Mouse (Mus musculus) limb, embryonic 15.5 days (tissue): ENCODE data around the gene Mpped2. TPM values are rescaled to one million over a fixed set of nuclear protein-coding genes. Genes with fewer than 3 reads are reported as not detected.

Source experiments
- ATAC-seq: fragments of 200-750 bp; cut with Nextera tagmentation; 2 replicates; pipeline ENCODE4 v1.8.0; 2017; ENCODE audit warnings: low read depth, moderate TSS enrichment; ENCODE audit not compliant: insufficient number of reproducible peaks, low FRiP score, low TSS enrichment
- H3K27ac ChIP-seq: fragments of 300-500 bp; sonication (generic); 2 replicates; pipeline ENCODE4 v1.5.1; 2015; ENCODE audit warnings: moderate library complexity, mild to moderate bottlenecking, inconsistent platforms
- H3K27me3 ChIP-seq: fragments of 300-500 bp; sonication (generic); 2 replicates; pipeline ENCODE4 v1.6.1; 2015; ENCODE audit warnings: inconsistent platforms
- H3K36me3 ChIP-seq: fragments of 300-500 bp; sonication (generic); 2 replicates; pipeline ENCODE4 v1.6.1; 2015; ENCODE audit warnings: inconsistent platforms
- H3K4me1 ChIP-seq: fragments of 300-500 bp; sonication (generic); 2 replicates; pipeline ENCODE4 v1.6.1; 2015; ENCODE audit warnings: inconsistent platforms
- H3K4me2 ChIP-seq: fragments of 300-500 bp; sonication (generic); 2 replicates; pipeline ENCODE4 v1.6.1; 2015; ENCODE audit warnings: mild to moderate bottlenecking, inconsistent platforms
- H3K4me3 ChIP-seq: fragments of 300-500 bp; sonication (generic); 2 replicates; pipeline ENCODE4 v1.5.1; 2015; ENCODE audit warnings: mild to moderate bottlenecking, inconsistent platforms
- H3K9ac ChIP-seq: fragments of 300-500 bp; sonication (generic); 2 replicates; pipeline ENCODE4 v1.6.1; 2015; ENCODE audit warnings: inconsistent platforms
- H3K9me3 ChIP-seq: fragments of 300-500 bp; sonication (generic); 2 replicates; pipeline ENCODE4 v1.6.1; 2016; ENCODE audit warnings: inconsistent platforms
- WGBS: fragments of 180-500 bp; shearing (Covaris S2); methylation state at CpG from one replicate; pipeline ENCODE4 v1.1.7; 2015; 5-methylcytosine and 5-hydroxymethylcytosine counted together
- polyA plus RNA-seq: library from polyadenylated mRNA; unstranded; fragments of >200 nt; fragmentation: Nextera tagmentation; extraction: Ambion mirVana; gene quantifications from 2 replicates; pipeline ENCODE4 v1.2.1, GENCODE M21; 2015

Mpped2 gene
- polyA plus RNA-seq, 1 experiment from 2014 or later, result 67.3 TPM

DNA sequence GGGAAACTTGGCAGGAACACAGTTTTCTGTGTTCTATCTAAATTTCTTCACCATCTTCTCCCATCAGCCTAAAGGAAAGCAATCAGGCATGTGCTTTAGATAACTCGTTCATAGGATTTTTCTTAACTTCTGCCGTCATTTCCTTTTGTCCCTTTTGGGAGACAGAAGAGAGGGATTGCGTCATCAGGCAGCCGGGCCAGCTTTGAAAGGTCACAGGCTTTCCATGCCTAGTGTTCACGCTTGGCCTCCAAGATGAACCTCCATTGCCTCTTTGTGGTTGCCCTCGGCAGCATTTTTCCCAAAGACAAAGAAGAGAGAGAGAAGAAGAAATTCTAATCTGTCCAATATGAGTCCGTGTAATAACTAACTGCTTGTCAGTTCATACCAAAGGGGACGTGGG, 95.0 kb downstream of the Mpped2 start:
- Histone ChIP-seq H3K4me3 (no peak overlapping the region), H3K9me3 (no peaks in the 10 kb centered on the region), H3K9ac (no peak overlapping the region), H3K27me3 (no peaks in the 10 kb centered on the region), H3K4me2 (no peak overlapping the region), H3K27ac (0 out of 2 replicates have a peak overlapping the region, but pooled peaks have one; percentile 7), H3K36me3 (no peaks in the 10 kb centered on the region), H3K4me1 (peaks cover 27% of the 10 kb centered on the region)
- ATAC-seq, result no peak
- WGBS, result 45% methylated on average over 8 of the region's 8 CpGs

DNA sequence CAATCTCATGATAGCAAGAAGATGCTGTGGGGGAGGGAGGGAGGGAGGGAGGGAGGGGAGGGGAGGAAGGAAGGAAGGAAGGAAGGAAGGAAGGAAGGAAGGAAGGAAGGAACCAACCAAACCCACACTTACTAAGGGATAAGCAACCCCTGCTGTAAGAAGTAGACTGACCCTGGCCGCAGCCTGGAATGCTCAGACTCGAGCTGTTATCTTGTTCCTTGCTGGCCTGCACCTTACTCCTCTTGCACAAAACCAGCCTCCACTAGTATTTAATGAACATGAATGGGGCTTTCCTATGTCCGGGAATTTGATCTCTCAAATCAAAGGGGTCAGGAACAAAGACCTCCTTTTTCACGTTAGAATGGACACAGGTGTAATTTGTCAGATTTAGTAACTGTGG, 95.5 kb downstream of the Mpped2 start:
- no peak overlapping the region for H3K9ac ChIP-seq
- no peak overlapping the region for H3K4me3 ChIP-seq
- H3K9me3 ChIP-seq, result no peaks in the 10 kb centered on the region
- H3K4me1 ChIP-seq, result peaks cover 22% of the 10 kb centered on the region
- ATAC-seq, result no peak
- WGBS, result 40% methylated on average over 4 of the region's 4 CpGs
- H3K27me3 ChIP-seq, result no peaks in the 10 kb centered on the region
- no peak overlapping the region for H3K4me2 ChIP-seq
- no peak overlapping the region for H3K27ac ChIP-seq
- H3K36me3 ChIP-seq, result no peaks in the 10 kb centered on the region

DNA sequence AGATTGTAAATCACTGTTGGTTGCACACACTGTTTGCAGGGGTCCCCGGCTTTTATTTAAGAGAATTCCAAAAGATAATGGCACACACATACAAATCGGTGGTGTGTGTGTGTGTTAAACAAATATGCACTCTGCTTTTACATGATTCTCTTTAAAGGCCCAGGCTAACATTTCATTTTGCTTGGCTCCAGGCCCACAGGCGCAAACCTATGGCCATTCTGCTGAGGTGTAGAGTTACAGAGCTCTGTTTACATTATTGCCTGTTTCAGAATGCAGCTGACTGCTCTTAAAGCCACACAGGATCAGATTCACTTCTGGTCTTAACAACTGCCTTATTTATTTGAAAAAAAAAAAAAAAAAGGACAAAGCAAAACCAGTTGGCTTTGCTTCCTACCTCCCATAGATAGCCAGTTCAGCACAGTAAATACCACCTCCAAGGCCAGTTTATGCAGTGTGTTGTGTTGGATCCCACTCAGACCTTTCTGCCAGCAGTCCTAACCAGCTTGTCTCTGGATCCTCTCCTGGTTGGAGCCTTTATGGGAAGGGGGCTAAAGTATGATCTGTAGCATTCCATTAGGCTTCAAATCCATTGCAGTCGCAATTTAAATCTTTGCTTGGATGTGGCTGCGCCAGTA, 96.7 kb downstream of the Mpped2 start:
- Histone ChIP-seq H3K4me3 (no peak overlapping the region), H3K4me2 (no peak overlapping the region), H3K27me3 (no peaks in the 10 kb centered on the region), H3K9me3 (no peaks in the 10 kb centered on the region), H3K4me1 (peaks cover 23% of the 10 kb centered on the region), H3K36me3 (no peaks in the 10 kb centered on the region), H3K27ac (peak overlapping the region; percentile 69), H3K9ac (no peak overlapping the region)
- WGBS, result 19% methylated on average over 5 of the region's 5 CpGs
- ATAC-seq, result 0 out of 2 replicates have a peak, but pooled peaks have one; percentile 71

DNA sequence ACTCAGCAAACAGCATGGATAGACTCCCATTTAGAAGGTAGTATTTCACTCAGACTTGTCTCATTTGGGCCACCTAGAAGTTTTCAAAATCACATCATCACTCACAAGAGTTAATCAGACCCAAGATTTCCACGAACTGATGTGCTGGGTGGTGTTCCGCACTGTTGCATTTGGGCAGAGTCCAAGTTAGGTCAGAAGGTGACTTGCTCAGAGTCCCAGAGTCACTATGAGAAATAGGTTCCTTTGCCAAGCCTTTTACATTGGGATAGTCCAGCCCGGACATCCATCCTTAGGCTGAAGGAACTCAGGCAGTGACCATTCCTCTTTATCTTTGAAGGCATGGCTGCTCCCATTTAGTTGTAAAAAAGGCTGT, 97.2 kb downstream of the Mpped2 start:
- Histone ChIP-seq H3K27ac (peak overlapping the region; percentile 69), H3K27me3 (no peaks in the 10 kb centered on the region), H3K36me3 (no peaks in the 10 kb centered on the region), H3K4me3 (no peak overlapping the region), H3K9ac (no peak overlapping the region), H3K4me2 (no peak overlapping the region), H3K4me1 (peaks cover 23% of the 10 kb centered on the region), H3K9me3 (no peaks in the 10 kb centered on the region)
- 31% methylated on average over 3 of the region's 3 CpGs for WGBS
- ATAC-seq, result no peak

DNA sequence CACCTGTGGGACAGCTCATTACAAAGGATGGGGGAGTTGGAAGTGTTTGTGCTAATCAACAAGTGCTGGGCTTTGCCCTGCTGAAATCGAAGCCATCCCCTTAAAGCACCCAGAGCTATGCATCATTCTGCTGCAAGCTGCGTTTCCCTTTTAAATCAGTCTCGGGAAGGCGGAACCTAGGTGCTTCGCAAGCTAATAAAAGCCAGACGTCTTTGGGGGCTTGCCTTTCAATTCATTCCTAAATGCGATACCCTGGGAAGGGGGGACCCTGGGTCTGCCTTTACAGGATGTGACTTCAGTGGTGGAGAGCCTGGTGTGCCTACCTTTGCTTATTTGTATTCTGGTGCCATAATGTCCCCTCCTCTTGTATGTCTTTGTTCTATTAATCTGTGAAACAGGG, 103.2 kb downstream of the Mpped2 start:
- WGBS, result 12% methylated on average over 7 of the region's 7 CpGs
- Histone ChIP-seq H3K4me2 (peak overlapping the region; percentile 13; the same call in 1 of the 2 replicates), H3K27me3 (no peaks in the 10 kb centered on the region), H3K4me3 (no peak overlapping the region), H3K9me3 (no peaks in the 10 kb centered on the region), H3K27ac (no peak overlapping the region), H3K4me1 (peaks cover 11% of the 10 kb centered on the region), H3K9ac (no peak overlapping the region), H3K36me3 (no peaks in the 10 kb centered on the region)
- ATAC-seq, result no peak

DNA sequence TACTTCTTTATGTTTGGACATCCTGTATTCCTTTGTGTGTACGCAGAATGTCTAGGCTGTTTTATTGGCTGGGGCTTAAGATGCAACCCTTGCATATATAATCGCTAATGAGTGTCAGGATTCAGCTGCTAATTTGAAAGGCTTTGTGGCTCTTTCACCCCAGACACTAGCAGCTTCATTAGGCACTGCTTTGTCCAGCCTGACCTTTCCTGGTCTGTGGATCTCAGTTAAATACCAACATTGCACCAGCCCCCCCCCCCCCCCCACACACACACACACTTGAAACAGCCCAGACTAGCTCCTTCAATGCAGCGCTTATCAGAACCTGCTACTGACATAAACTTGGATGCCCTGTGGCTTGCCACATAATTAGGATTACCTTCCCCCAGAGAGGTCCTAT, 104.8 kb downstream of the Mpped2 start:
- H3K4me3 ChIP-seq, result no peak overlapping the region
- no peak overlapping the region for H3K27ac ChIP-seq
- H3K27me3 ChIP-seq, result no peaks in the 10 kb centered on the region
- WGBS, result 47% methylated on average over 3 of the region's 3 CpGs
- ATAC-seq, result no peak
- H3K9ac ChIP-seq, result no peak overlapping the region
- no peaks in the 10 kb centered on the region for H3K9me3 ChIP-seq
- H3K4me2 ChIP-seq, result no peak overlapping the region
- no peaks in the 10 kb centered on the region for H3K36me3 ChIP-seq
- peaks cover 11% of the 10 kb centered on the region for H3K4me1 ChIP-seq

DNA sequence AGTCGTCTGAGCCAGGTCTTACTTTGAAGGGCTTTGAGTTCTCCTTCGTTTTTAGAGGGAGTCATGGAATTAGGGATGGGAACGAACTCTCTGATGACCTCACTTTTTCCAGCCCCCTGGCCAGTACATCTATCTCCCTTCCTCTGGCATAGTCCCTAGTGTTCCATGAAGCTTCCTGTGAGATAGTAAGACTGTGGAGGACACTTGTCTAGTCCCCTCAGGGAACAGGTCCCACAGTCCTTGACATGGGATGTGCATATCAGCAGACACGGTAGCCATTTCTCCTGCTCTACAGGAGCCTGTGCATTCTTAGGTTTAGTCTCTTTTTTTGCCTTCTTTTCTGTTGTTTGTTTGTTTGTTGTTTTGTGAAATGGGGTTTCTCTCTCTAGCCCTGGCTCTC, 105.8 kb downstream of the Mpped2 start:
- no peak for ATAC-seq
- no peaks in the 10 kb centered on the region for H3K27me3 ChIP-seq
- H3K4me2 ChIP-seq, result no peak overlapping the region
- H3K9me3 ChIP-seq, result no peaks in the 10 kb centered on the region
- WGBS, result 61% methylated on average over 4 of the region's 4 CpGs
- H3K4me3 ChIP-seq, result no peak overlapping the region
- H3K9ac ChIP-seq, result no peak overlapping the region
- H3K36me3 ChIP-seq, result no peaks in the 10 kb centered on the region
- H3K27ac ChIP-seq, result no peak overlapping the region
- H3K4me1 ChIP-seq, result peaks cover 11% of the 10 kb centered on the region

DNA sequence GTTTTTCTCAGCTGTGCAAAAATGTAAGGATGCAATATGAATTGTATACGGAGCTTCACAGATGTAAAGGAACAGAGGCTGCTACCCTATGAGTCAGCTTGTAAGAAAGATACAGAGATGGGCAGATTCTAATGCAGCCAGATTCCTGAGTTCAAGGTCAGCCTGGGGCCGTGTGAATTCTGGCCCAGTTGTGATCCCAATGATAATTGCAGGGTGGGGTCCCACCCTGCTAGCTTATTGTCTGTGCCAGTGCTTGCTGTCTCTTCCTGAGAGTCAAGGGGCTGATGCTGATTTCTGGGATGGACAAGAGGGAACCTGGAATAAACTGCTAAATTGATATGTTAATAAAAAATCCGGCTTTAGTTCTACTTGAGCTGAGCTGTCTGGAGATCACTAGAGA, 122.8 kb downstream of the Mpped2 start:
- 88% methylated on average over 3 of the region's 3 CpGs for WGBS
- Histone ChIP-seq H3K27me3 (no peaks in the 10 kb centered on the region), H3K4me2 (no peak overlapping the region), H3K4me1 (no peaks in the 10 kb centered on the region; the same call in 1 of the 2 replicates), H3K9ac (no peak overlapping the region), H3K4me3 (no peak overlapping the region), H3K27ac (no peak overlapping the region), H3K36me3 (no peaks in the 10 kb centered on the region), H3K9me3 (no peaks in the 10 kb centered on the region)
- ATAC-seq, result no peak

DNA sequence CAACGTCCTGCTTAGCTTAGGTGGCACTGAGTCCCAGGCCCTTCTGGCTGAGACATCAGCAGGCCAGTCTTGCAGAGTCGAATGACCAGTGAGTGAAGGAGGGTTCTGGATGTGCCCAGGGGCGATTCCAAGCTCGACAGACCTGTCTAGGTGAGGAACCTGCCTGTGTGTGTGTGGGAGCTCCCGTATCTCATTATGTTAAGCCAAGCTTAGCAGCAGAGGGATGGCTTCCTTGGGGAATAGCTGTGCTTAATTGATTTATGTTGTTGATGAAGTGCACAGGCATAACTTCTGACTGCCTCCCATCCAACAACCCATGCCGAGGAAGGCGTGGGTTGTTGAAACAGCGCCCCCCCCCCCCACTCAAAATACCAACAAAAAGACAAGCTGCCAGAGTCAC, 128.2 kb downstream of the Mpped2 start:
- H3K4me1 ChIP-seq, result 0 out of 2 replicates have a peak, but pooled peaks cover 10% of the 10 kb centered on the region
- H3K4me3 ChIP-seq, result no peak overlapping the region
- no peak for ATAC-seq
- H3K9ac ChIP-seq, result no peak overlapping the region
- 52% methylated on average over 8 of the region's 8 CpGs for WGBS
- H3K27me3 ChIP-seq, result no peaks in the 10 kb centered on the region
- no peaks in the 10 kb centered on the region for H3K9me3 ChIP-seq
- H3K36me3 ChIP-seq, result no peaks in the 10 kb centered on the region
- no peak overlapping the region for H3K27ac ChIP-seq
- no peak overlapping the region for H3K4me2 ChIP-seq

DNA sequence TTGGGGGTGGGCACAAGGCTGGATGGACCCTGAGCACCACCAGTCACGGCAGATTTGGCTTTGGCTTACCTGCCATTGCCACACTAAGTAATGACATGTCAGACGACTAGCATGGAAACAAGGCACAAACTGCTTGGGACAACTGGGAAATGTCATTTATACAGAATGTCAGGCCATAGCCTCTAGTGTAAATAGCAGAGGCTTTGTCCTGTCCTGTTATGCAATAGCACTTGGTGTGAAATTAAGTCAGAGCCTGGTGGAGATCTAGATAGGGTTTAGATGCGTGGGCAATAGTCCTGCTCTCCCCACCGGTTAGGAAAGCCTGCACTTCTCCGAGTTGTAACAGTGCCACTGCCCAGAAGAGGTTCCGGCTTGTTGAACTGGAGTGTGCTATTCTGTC, 128.8 kb downstream of the Mpped2 start:
- Histone ChIP-seq H3K4me3 (no peak overlapping the region), H3K27ac (no peak overlapping the region), H3K9ac (no peak overlapping the region), H3K36me3 (no peaks in the 10 kb centered on the region), H3K27me3 (no peaks in the 10 kb centered on the region), H3K9me3 (no peaks in the 10 kb centered on the region), H3K4me1 (0 out of 2 replicates have a peak, but pooled peaks cover 10% of the 10 kb centered on the region), H3K4me2 (no peak overlapping the region)
- 58% methylated on average over 6 of the region's 6 CpGs for WGBS
- no peak for ATAC-seq

DNA sequence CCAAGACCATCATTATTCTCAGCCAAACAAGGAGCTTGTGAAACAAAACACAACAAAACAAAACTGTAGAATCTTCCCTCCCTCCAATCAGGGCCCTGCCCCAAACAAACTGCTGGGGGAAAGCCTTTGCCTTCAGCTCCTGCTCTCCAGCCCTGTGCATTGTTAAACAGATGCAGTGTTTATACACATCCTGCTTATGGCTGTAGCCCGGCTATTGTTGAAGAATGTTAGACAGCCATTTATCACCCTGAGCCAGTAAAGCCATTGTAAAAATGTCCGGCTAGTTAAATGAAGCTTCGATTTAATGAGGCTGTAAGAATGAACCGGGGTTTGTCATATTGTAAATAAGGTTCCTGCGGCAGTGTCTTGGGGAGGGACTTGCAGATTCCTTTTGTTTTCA, 129.5 kb downstream of the Mpped2 start:
- H3K9me3 ChIP-seq, result no peaks in the 10 kb centered on the region
- no peak overlapping the region for H3K9ac ChIP-seq
- H3K36me3 ChIP-seq, result no peaks in the 10 kb centered on the region
- WGBS, result 21% methylated on average over 5 of the region's 5 CpGs
- H3K4me3 ChIP-seq, result no peak overlapping the region
- H3K27me3 ChIP-seq, result no peaks in the 10 kb centered on the region
- 0 out of 2 replicates have a peak, but pooled peaks cover 10% of the 10 kb centered on the region for H3K4me1 ChIP-seq
- ATAC-seq, result no peak
- H3K4me2 ChIP-seq, result no peak overlapping the region
- H3K27ac ChIP-seq, result no peak overlapping the region

DNA sequence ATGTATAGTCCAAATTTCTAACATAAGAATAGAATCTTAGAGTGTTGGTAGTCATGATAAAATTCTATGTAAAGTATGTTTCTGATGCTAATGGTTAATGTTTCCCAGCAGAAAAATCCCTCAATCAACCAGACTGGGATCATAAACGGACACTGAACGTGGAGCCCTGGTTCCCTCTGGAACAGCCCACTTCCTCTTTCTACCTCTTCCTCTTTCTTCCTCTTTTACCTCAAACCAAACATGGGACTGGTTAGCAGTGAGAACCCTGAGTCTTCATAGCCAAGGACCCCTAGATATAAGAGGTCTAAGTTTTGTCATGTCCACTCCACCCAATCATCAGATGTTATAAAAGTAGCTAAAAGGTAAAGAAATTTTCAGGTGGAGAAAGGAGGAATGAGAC, 132.4 kb downstream of the Mpped2 start:
- Histone ChIP-seq H3K4me1 (peaks cover 21% of the 10 kb centered on the region; the same call in 1 of the 2 replicates), H3K27me3 (no peaks in the 10 kb centered on the region), H3K4me3 (no peak overlapping the region), H3K9ac (no peak overlapping the region), H3K9me3 (no peaks in the 10 kb centered on the region), H3K4me2 (no peak overlapping the region), H3K36me3 (no peaks in the 10 kb centered on the region), H3K27ac (no peak overlapping the region)
- WGBS, result 62% methylated on average over 2 of the region's 2 CpGs
- ATAC-seq, result no peak

DNA sequence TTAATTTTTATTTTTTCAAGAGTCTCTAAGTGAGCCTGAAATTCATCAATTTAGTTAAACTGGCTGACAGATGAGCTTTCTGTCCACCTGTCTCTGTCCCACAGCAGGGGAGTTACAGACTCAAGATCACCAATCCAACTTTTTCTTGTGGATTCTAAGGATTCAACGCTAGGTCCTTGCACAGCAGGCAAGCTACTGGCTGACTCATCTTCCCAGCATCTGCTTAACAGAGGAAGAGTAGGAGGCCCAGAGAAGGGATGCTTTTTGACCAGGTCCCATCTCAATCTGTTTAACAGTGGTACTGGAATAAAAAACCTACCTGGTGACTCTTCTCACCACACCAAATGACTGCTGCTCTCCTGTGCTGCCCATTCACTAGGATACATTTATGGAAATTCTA, 133.0 kb downstream of the Mpped2 start:
- Histone ChIP-seq H3K27me3 (no peaks in the 10 kb centered on the region), H3K9ac (no peak overlapping the region), H3K36me3 (no peaks in the 10 kb centered on the region), H3K4me3 (no peak overlapping the region), H3K4me2 (no peak overlapping the region), H3K4me1 (peaks cover 21% of the 10 kb centered on the region; the same call in 1 of the 2 replicates), H3K27ac (no peak overlapping the region), H3K9me3 (no peaks in the 10 kb centered on the region)
- 82% methylated on average over 1 of the region's 1 CpGs for WGBS
- ATAC-seq, result no peak
